Mouse (Mus musculus): ENCODE results near the gene Pard3b.

- TF ChIP-seq CTCF (conservative IDR thresholded peaks at IDR 0.05; ENCODE audit: low read length) = no peak
- TF ChIP-seq POU5F1 (IDR thresholded peaks at IDR 0.05; ENCODE audit: borderline replicate concordance, low read length) = no peak
- TF ChIP-seq NANOG (IDR thresholded peaks at IDR 0.05; ENCODE audit: borderline replicate concordance, low read length) = no peak
Measured at GRCm38 (mm10) chr1:62521368-62521767, 882.7 kb downstream of the Pard3b start.
